Mouse (Mus musculus): ENCODE measurements around the gene Fbxo31.
"Not testable (repeated sequence)": the region's sequence is repeated elsewhere in the genome, so short reads cannot be mapped to it uniquely, and the experiment has no call there.

Fbxo31 gene

GRCm38 (mm10) chr8:121578676-121579451, at the start of gene Fbxo31:
Fbxo31 (minus strand) TSS chr8:121578806.
- peak; percentile 94 for DNase-seq (ENCODE audit: low read depth)

DNA sequence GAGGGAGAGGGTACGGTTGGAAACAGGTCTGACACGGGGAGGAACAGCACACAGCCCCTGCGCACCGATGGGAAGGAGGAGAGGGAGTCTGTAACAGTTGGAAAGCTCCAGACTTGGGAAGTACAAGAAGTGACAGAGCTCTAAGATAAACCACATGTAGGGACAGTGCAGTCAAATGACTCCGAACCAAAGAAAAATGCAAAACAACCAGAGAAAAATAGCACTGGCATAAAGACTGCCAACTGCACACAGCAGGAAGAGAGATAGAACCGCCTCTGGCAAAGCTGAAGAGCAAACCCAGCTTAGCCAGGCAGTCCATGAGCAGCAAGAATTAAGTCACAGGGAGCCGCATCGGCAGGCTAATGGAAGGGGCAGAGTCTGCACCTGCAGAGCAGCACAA, 44.4 kb upstream of the Fbxo31 start:
- DNase-seq (ENCODE audit: low read depth): no peak

- no peak for DNase-seq (ENCODE audit: low read depth)
Measured at GRCm38 (mm10) chr8:121621879-121622278, 43.3 kb upstream of the Fbxo31 start.

GRCm38 (mm10) chr8:121620801-121621516, 42.4 kb upstream of the Fbxo31 start:
- DNase-seq (ENCODE audit: low read depth): no peak

DNA sequence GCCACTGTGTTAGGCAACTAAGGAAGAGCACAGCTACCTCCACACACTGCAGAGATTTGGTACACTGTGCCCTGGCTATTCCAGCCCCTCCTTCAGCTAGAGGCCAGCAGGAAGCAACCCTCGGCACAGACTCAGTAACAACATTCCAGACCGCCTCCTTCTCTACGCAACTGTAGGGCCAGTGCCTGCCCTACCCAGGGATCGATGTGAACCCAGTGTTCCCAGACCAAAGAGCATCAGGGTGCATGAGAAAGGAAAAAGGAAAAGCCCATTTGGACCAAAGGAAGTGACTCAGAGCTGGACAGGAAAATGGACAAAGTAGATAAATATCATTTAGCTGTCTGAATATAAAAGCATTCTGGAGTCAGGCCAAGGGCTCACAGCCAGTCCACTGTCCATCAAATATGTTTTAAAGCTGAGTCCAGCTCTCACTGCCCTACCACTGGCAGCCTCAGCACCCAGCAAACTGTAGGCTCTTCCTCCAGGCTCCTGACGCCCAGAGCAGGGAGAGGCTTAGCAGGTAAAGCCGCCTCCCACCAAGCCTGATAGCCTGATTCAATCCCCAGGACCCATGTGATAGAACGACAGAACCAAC, 40.9 kb upstream of the Fbxo31 start:
- no peak for DNase-seq (ENCODE audit: low read depth)

DNA sequence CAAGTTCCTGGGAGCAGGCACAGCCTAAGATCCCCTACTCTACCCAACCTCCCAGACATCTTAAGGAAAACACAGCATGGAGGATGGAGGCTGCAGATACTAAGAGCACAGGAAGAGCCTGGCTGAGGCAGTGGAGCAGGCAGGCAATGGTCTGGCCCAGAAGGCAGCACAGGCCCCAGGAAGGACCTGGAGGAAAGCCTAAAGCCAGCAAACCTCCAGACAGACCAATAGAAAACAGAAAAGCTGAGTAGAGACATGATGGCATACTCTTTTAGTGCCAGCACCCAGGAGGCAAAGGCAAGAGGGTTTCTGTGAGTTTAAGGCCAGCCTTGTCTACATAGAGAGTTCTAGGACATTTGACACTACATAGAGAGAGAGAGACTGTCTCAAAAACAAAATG, 34.8 kb upstream of the Fbxo31 start:
- no peak for DNase-seq (ENCODE audit: low read depth)

GRCm38 (mm10) chr8:121609916-121610315, 31.3 kb upstream of the Fbxo31 start:
- DNase-seq (ENCODE audit: low read depth): no peak

- DNase-seq (ENCODE audit: low read depth): no peak
Measured at GRCm38 (mm10) chr8:121609251-121609650, 30.6 kb upstream of the Fbxo31 start.

DNA sequence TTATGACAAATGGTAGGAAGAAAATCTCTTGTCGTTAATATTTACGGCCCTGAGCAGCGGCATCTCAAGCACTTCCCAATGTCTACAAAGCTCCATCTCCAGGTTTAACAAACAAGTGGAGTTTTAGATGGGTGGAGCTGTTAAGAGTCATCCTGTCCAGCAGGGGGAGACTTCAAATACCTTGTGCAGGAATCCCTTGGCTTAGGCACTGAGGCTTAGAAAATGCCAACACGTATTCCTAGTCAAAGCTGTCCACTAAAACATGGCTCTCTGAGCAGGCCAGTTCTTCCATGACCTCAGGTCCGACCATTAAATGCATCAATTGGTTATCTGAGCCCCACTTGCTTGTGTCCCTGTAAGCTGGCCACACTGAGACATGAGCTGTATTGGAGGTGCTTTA, 29.1 kb upstream of the Fbxo31 start:
- DNase-seq (ENCODE audit: low read depth): no peak

GRCm38 (mm10) chr8:121603801-121604200, 25.2 kb upstream of the Fbxo31 start:
- no peak for DNase-seq (ENCODE audit: low read depth)

DNA sequence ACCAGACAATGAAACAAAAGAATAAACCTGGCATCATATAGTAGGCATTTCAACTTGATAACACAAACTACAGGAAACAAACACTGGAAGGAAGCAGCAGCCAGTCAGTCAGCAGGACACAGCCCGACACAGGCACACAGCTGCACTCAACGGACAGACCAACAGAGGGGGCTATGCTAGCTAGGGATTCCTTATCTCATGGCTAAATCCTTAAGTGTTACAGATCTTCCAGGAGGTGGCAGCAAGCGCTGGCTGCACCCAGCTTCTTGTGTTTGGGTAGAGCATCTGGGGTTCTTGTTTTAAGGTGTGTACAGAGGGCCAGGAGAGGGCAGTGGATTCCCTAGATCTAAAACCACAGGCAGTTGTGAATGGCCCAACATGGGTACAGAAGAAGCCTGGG, 24.3 kb upstream of the Fbxo31 start:
- peak; percentile 71 for DNase-seq (ENCODE audit: low read depth)

GRCm38 (mm10) chr8:121602411-121602810, 23.8 kb upstream of the Fbxo31 start:
- no peak for DNase-seq (ENCODE audit: low read depth)

- DNase-seq (ENCODE audit: low read depth): no peak
Measured at GRCm38 (mm10) chr8:121599842-121600241, 21.2 kb upstream of the Fbxo31 start.

DNA sequence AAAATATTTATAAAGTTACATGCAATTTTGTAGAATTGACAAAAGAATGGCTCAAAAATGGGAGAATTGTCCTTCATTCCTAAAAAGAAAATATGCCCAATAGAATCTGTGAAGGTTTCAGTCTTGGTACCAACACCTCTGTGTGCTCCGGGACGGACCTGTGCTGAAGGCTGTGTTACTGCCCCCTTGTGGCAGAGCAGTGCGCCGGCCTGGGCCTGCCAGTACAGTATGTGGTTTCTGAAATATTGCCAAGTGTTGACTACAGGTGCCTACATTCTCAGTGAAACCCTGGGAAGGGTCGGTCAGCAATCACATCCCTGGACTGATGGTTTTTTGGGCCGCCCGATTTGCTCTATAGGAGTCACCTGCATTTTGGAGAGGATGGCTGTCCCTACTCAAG, 20.3 kb upstream of the Fbxo31 start:
- no peak for DNase-seq (ENCODE audit: low read depth)

DNA sequence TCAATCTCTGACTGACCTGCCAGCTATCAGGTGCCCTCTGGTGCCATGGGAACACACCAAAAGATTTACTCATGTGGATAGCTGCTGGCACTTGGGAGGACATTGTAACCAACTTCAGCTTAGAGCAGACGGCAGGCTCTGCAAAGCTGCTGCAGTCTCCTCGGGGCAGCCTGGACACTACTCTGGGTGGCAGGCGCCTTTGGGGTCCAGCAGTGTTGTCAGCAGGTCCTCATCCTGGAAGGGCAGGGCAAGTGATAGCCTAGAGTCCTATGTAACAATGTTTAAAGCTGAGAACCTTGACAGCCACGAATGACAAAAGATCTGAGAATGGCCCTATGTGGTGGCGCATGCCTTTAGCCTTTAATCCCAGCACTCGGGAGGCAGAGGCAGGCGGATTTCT, 19.6 kb upstream of the Fbxo31 start:
- DNase-seq (ENCODE audit: low read depth): no peak

DNA sequence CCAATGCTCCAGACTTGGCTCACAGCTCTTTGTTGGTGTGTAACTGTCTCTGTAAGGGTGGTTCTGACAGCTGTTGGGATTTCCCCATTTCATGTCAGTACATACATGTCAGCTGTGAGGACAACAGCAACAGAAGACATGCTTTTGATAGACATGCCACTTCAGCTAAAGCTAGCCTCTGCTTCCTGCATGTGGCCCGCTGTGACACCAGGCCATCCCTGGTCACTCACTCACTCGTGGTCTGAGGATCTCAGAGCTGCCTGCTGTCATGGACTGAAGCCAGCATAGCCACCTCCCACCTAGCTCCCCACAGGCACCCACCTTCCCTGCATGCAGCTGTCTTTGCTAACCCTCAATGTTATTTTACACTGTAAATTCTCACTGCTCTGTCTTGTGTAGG, 18.9 kb upstream of the Fbxo31 start:
- DNase-seq (ENCODE audit: low read depth): not testable (repeated sequence)

GRCm38 (mm10) chr8:121593983-121594382, 15.4 kb upstream of the Fbxo31 start:
- no peak for DNase-seq (ENCODE audit: low read depth)

- no peak for DNase-seq (ENCODE audit: low read depth)
Measured at GRCm38 (mm10) chr8:121593293-121593692, 14.7 kb upstream of the Fbxo31 start.

- DNase-seq (ENCODE audit: low read depth): no peak
Measured at GRCm38 (mm10) chr8:121591178-121592066, 12.8 kb upstream of the Fbxo31 start.

GRCm38 (mm10) chr8:121590203-121591177, 11.9 kb upstream of the Fbxo31 start, which contains the start of gene Map1lc3b:
Map1lc3b (plus strand) TSS chr8:121590361.
- peak; percentile 84 for DNase-seq (ENCODE audit: low read depth)

GRCm38 (mm10) chr8:121589205-121589726, 10.7 kb upstream of the Fbxo31 start:
- DNase-seq (ENCODE audit: low read depth): no peak

Measured in c-Kit-positive CD71-negative TER-119-negative erythroid progenitor cells, embryonic 14.5 days (primary cell).